Comparison of ENCODE assay signal across 25 mouse cellular contexts in genomic region chr7:139579261-139579905, GRCm38 (mm10). TPM values are rescaled to one million over a fixed set of nuclear protein-coding genes. Genes with fewer than 3 reads are reported as not detected.
DNase-seq lines count a peak whose midpoint lies in the region; ATAC-seq and TF ChIP-seq lines count a peak whose summit lies in the region.
"Had no signal": no experiment of that assay in that cellular context is flagged by ENCODE, and none has a peak within 500 bp of the region (broad histone marks: within the 10 kb centered on the region; RNA-seq: fewer than 3 reads in every experiment).

No protein-coding gene starts in this region.

- H3K27me3 ChIP-seq in hindbrain, embryonic 10.5 days (ENCODE audit: insufficient read depth, poor library complexity, severe bottlenecking), result peaks cover 100% of the 10 kb centered on the region
- peaks cover 62% of the 10 kb centered on the region for H3K27me3 ChIP-seq in hindbrain, postnatal 0 days (ENCODE audit: insufficient read depth, low read length)
- peaks cover 61% of the 10 kb centered on the region for H3K27me3 ChIP-seq in stomach, embryonic 16.5 days (ENCODE audit: control insufficient read depth, insufficient read depth, low read length)
- H3K27me3 ChIP-seq in stomach, postnatal 0 days (ENCODE audit: control insufficient read depth, insufficient read depth, low read length), result peaks cover 23% of the 10 kb centered on the region; the same call in 1 of the 2 replicates
- H3K27me3 ChIP-seq in midbrain, embryonic 16.5 days (ENCODE audit: control insufficient read depth, insufficient read depth, low read depth, low read length), result peaks cover 54% of the 10 kb centered on the region

- 50% methylated on average over 21 of the region's 21 CpGs for WGBS in hindbrain, embryonic 10.5 days
- 72% methylated on average over 21 of the region's 21 CpGs for WGBS in hindbrain, postnatal 0 days
- 79% methylated on average over 21 of the region's 21 CpGs for whole genome bisulfite sequencing in stomach, embryonic 16.5 days
- WGBS in stomach, postnatal 0 days, result 76% methylated on average over 21 of the region's 21 CpGs
- 63% methylated on average over 21 of the region's 21 CpGs for WGBS in midbrain, embryonic 16.5 days

- H3K36me3 ChIP-seq in hindbrain, embryonic 10.5 days, result peaks cover 38% of the 10 kb centered on the region
- peaks cover 7% of the 10 kb centered on the region; the same call in 1 of the 2 replicates for H3K36me3 ChIP-seq in hindbrain, postnatal 0 days (ENCODE audit: insufficient read depth, low read length)
- H3K36me3 ChIP-seq in stomach, embryonic 16.5 days (ENCODE audit: control insufficient read depth, insufficient read depth, low read length), result 0 out of 2 replicates have a peak, but pooled peaks cover 9% of the 10 kb centered on the region
- peaks cover 9% of the 10 kb centered on the region for H3K36me3 ChIP-seq in stomach, postnatal 0 days (ENCODE audit: control insufficient read depth, insufficient read depth, low read length)
- no peaks in the 10 kb centered on the region for H3K36me3 ChIP-seq in midbrain, embryonic 16.5 days (ENCODE audit: control insufficient read depth, insufficient read depth, low read length)

- no peak overlapping the region for H3K9ac ChIP-seq in hindbrain, postnatal 0 days (replicated peaks; ENCODE audit: low read length)
- no peak overlapping the region for H3K9ac ChIP-seq in stomach, embryonic 16.5 days (ENCODE audit: low read length)
- no peak overlapping the region for H3K9ac ChIP-seq in stomach, postnatal 0 days (ENCODE audit: low read length)
- no peak overlapping the region for H3K9ac ChIP-seq in midbrain, embryonic 16.5 days (ENCODE audit: low read depth, low read length)
- H3K9ac ChIP-seq: heart, embryonic 13.5 days had no signal

- TF ChIP-seq CTCF in hindbrain, postnatal 0 days (IDR thresholded peaks at IDR 0.05; ENCODE audit: low read depth), result no peak
- TF ChIP-seq CTCF in stomach, postnatal 0 days (IDR thresholded peaks at IDR 0.05; ENCODE audit: low read depth), result no peak

- no peak for DNase-seq in hindbrain, embryonic 10.5 days (ENCODE audit: low spot score)
- DNase-seq in hindbrain, postnatal 0 days (ENCODE audit: low spot score), result no peak
- no peak for DNase-seq in stomach, postnatal 0 days (ENCODE audit: low spot score)
- peak; percentile 36 to 49 for DNase-seq in adrenal gland, postnatal 36 days
- no peak for DNase-seq in urinary bladder, adult 2 months (ENCODE audit: low spot score)
- DNase-seq: B cell, adult 2 months; cerebellum, adult 11 months; cerebellum, postnatal 14 days; gastrocnemius, adult 2 months; lung, adult 18-20 months; lung, postnatal 14 days; thymus, postnatal 36 days had no signal

- H3K9me3 ChIP-seq in hindbrain, embryonic 10.5 days, result no peaks in the 10 kb centered on the region
- H3K9me3 ChIP-seq in hindbrain, postnatal 0 days (ENCODE audit: low read length), result no peaks in the 10 kb centered on the region
- no peaks in the 10 kb centered on the region for H3K9me3 ChIP-seq in stomach, embryonic 16.5 days (replicated peaks; ENCODE audit: control insufficient read depth, low read length)
- no peaks in the 10 kb centered on the region for H3K9me3 ChIP-seq in stomach, postnatal 0 days (ENCODE audit: control insufficient read depth, low read length)
- no peaks in the 10 kb centered on the region for H3K9me3 ChIP-seq in midbrain, embryonic 16.5 days (replicated peaks; ENCODE audit: control insufficient read depth, low read length, poor library complexity, severe bottlenecking)
- H3K9me3 ChIP-seq: heart, embryonic 13.5 days had no signal

- no peak overlapping the region for H3K4me2 ChIP-seq in hindbrain, postnatal 0 days (ENCODE audit: low read depth, low read length)
- 0 out of 2 replicates have a peak overlapping the region, but pooled peaks have one; percentile 6 for H3K4me2 ChIP-seq in stomach, embryonic 16.5 days (ENCODE audit: low read depth, low read length)
- no peak overlapping the region for H3K4me2 ChIP-seq in stomach, postnatal 0 days (replicated peaks; ENCODE audit: low read depth)
- H3K4me2 ChIP-seq in midbrain, embryonic 16.5 days (ENCODE audit: low read length), result peak overlapping the region; percentile 2; the same call in 1 of the 2 replicates
- H3K4me2 ChIP-seq: heart, embryonic 13.5 days; liver, embryonic 11.5 days had no signal

- peak overlapping the region; percentile 61 for H3K4me3 ChIP-seq in hindbrain, embryonic 10.5 days
- no peak overlapping the region for H3K4me3 ChIP-seq in hindbrain, postnatal 0 days (ENCODE audit: low read length)
- H3K4me3 ChIP-seq in stomach, embryonic 16.5 days (replicated peaks; ENCODE audit: low read length), result no peak overlapping the region
- H3K4me3 ChIP-seq in stomach, postnatal 0 days (ENCODE audit: low read depth, low read length), result no peak overlapping the region
- no peak overlapping the region for H3K4me3 ChIP-seq in midbrain, embryonic 16.5 days (ENCODE audit: low read depth, low read length)
- H3K4me3 ChIP-seq: gastrocnemius, adult 2 months; heart, embryonic 13.5 days; megakaryocyte, embryonic 14.5 days; myocyte had no signal

- peak overlapping the region; percentile 62; the same call in 1 of the 2 replicates for H3K27ac ChIP-seq in hindbrain, embryonic 10.5 days
- no peak overlapping the region for H3K27ac ChIP-seq in hindbrain, postnatal 0 days
- no peak overlapping the region for H3K27ac ChIP-seq in stomach, embryonic 16.5 days (ENCODE audit: low read length)
- no peak overlapping the region for H3K27ac ChIP-seq in stomach, postnatal 0 days (replicated peaks)
- H3K27ac ChIP-seq in midbrain, embryonic 16.5 days (ENCODE audit: low read length), result no peak overlapping the region
- H3K27ac ChIP-seq: gastrocnemius, adult 2 months; heart, embryonic 13.5 days had no signal

- peaks cover 49% of the 10 kb centered on the region for H3K4me1 ChIP-seq in hindbrain, embryonic 10.5 days (replicated peaks)
- no peaks in the 10 kb centered on the region; the same call in 1 of the 2 replicates for H3K4me1 ChIP-seq in hindbrain, postnatal 0 days (ENCODE audit: insufficient read depth, low read length)
- H3K4me1 ChIP-seq in stomach, embryonic 16.5 days (ENCODE audit: control insufficient read depth, insufficient read depth, low read length), result peaks cover 21% of the 10 kb centered on the region
- 0 out of 2 replicates have a peak, but pooled peaks cover 2% of the 10 kb centered on the region for H3K4me1 ChIP-seq in stomach, postnatal 0 days (replicated peaks; ENCODE audit: control insufficient read depth, insufficient read depth)
- peaks cover 15% of the 10 kb centered on the region for H3K4me1 ChIP-seq in midbrain, embryonic 16.5 days (ENCODE audit: control insufficient read depth, insufficient read depth, low read length)

- no peak for ATAC-seq in hindbrain, postnatal 0 days
- no peak for ATAC-seq in stomach, embryonic 16.5 days (ENCODE audit: insufficient read depth, low FRiP score)
- no peak for ATAC-seq in stomach, postnatal 0 days (ENCODE audit: low FRiP score, low TSS enrichment)
- ATAC-seq in midbrain, embryonic 16.5 days, result no peak
- ATAC-seq in granulocyte monocyte progenitor cell, adult 5-6 weeks (replicated peaks; ENCODE audit: poor library complexity, severe bottlenecking), result no peak
- ATAC-seq: activated CD4-positive, CD25-positive, alpha-beta regulatory T cell, adult 4 months had no signal

- TF ChIP-seq EP300 in stomach, postnatal 0 days (optimal IDR thresholded peaks at IDR 0.05), result no peak

RNA-seq across cellular contexts. Expression of gene Nkx6-2, which starts 3.2 kb away (rescaled TPM):
- polyA plus RNA-seq in hindbrain, embryonic 10.5 days (2016; fragmentation: Nextera tagmentation; extraction: Ambion mirVana), result 35.8 and 36.0 TPM in 2 replicates
- total RNA-seq in hindbrain, postnatal 0 days (2014; rRNA removed), result 18.8 and 23.2 TPM in 2 replicates
- 17.4 and 20.0 TPM in 2 replicates for polyA plus RNA-seq in hindbrain, postnatal 0 days (2015; fragmentation: Nextera tagmentation; extraction: Ambion mirVana)
- polyA plus RNA-seq in stomach, embryonic 16.5 days (2015; fragmentation: Nextera tagmentation; extraction: Ambion mirVana), result 2.6 and 2.8 TPM in 2 replicates
- 6.3 and 8.4 TPM in 2 replicates for polyA plus RNA-seq in stomach, postnatal 0 days (2015; fragmentation: Nextera tagmentation; extraction: Ambion mirVana)
- total RNA-seq in adrenal gland, postnatal 36 days (2021), result not detected
- polyA plus RNA-seq in midbrain, embryonic 16.5 days (2015; fragmentation: Nextera tagmentation; extraction: Ambion mirVana), result 2.5 and 4.5 TPM in 2 replicates
- total RNA-seq in granulocyte monocyte progenitor cell, adult 5-6 weeks (2014; fragmentation: Nextera tagmentation), result not detected in 2 replicates
- total RNA-seq in granulocyte monocyte progenitor cell, adult 5-6 weeks (2017), result not detected in 2 replicates
- polyA plus RNA-seq in urinary bladder, adult 2 months (2012; rRNA removed), result 0.10 and 0.19 TPM in 2 replicates
- total RNA-seq: gastrocnemius, adult 2 months had no signal
- polyA plus RNA-seq: activated CD4-positive, CD25-positive, alpha-beta regulatory T cell, adult 4 months; embryonic facial prominence, embryonic 14.5 days; gonadal fat pad, adult 2 months; kidney, embryonic 16.5 days; large intestine, adult 2 months; limb, embryonic 11.5 days; myocyte had no signal

Comparison
In these comparisons a context has a peak if more than half of its experiments do, and no peak if none do; other contexts are left out.
1. H3K4me2 ChIP-seq: peak in stomach, embryonic 16.5 days (single experiment) and midbrain, embryonic 16.5 days (single experiment); none in hindbrain, postnatal 0 days (single experiment) and stomach, postnatal 0 days (single experiment).
2. DNase-seq: peak in adrenal gland, postnatal 36 days (2 of 2); none in hindbrain, embryonic 10.5 days (single experiment), hindbrain, postnatal 0 days (single experiment), stomach, postnatal 0 days (single experiment) and urinary bladder, adult 2 months (single experiment).